Comparison of ENCODE assay signal across 22 mouse cellular contexts in genomic region chr12:109614416-109614815, GRCm38 (mm10). TPM values are rescaled to one million over a fixed set of nuclear protein-coding genes. Genes with fewer than 3 reads are reported as not detected.
A peak's percentile ranks its signal among the peaks of the same experiment; 100 is the strongest.
DNase-seq lines count a peak whose midpoint lies in the region; ATAC-seq and TF ChIP-seq lines count a peak whose summit lies in the region.
"Had no signal": no experiment of that assay in that cellular context is flagged by ENCODE, and none has a peak within 500 bp of the region (broad histone marks: within the 10 kb centered on the region; RNA-seq: fewer than 3 reads in every experiment).

No protein-coding gene starts in this region.

- H3K27ac ChIP-seq in forebrain, embryonic 10.5 days, result 0 out of 2 replicates have a peak overlapping the region, but pooled peaks have one; percentile 20
- H3K27ac ChIP-seq in forebrain, embryonic 13.5 days, result no peak overlapping the region
- no peak overlapping the region for H3K27ac ChIP-seq in kidney, postnatal 0 days
- H3K27ac ChIP-seq in kidney, embryonic 15.5 days, result no peak overlapping the region
- peak overlapping the region; percentile 5; the same call in 1 of the 2 replicates for H3K27ac ChIP-seq in limb, embryonic 15.5 days
- H3K27ac ChIP-seq: heart, adult 2 months; liver, embryonic 12.5 days; lung, embryonic 15.5 days had no signal

- H3K27me3 ChIP-seq in forebrain, embryonic 10.5 days (ENCODE audit: poor library complexity, severe bottlenecking), result peaks cover 35% of the 10 kb centered on the region
- peaks cover 5% of the 10 kb centered on the region; the same call in 1 of the 2 replicates for H3K27me3 ChIP-seq in forebrain, embryonic 13.5 days
- 0 out of 2 replicates have a peak, but pooled peaks cover 5% of the 10 kb centered on the region for H3K27me3 ChIP-seq in kidney, postnatal 0 days (ENCODE audit: insufficient read depth, low read length)
- H3K27me3 ChIP-seq in kidney, embryonic 15.5 days, result peaks cover 14% of the 10 kb centered on the region
- peaks cover 13% of the 10 kb centered on the region; the same call in 1 of the 2 replicates for H3K27me3 ChIP-seq in limb, embryonic 15.5 days
- H3K27me3 ChIP-seq: CH12.LX; lung, embryonic 15.5 days had no signal

- peaks cover 42% of the 10 kb centered on the region for H3K4me1 ChIP-seq in forebrain, embryonic 10.5 days
- H3K4me1 ChIP-seq in forebrain, embryonic 13.5 days, result peaks cover 15% of the 10 kb centered on the region
- H3K4me1 ChIP-seq in kidney, postnatal 0 days (replicated peaks; ENCODE audit: insufficient read depth, low read length), result no peaks in the 10 kb centered on the region
- H3K4me1 ChIP-seq in kidney, embryonic 15.5 days, result peaks cover 10% of the 10 kb centered on the region; the same call in 1 of the 2 replicates
- H3K4me1 ChIP-seq in limb, embryonic 15.5 days, result 0 out of 2 replicates have a peak, but pooled peaks cover 12% of the 10 kb centered on the region
- H3K4me1 ChIP-seq: liver, embryonic 12.5 days; lung, embryonic 15.5 days had no signal

- 57% methylated on average over 10 of the region's 10 CpGs for WGBS in forebrain, embryonic 10.5 days
- 49% methylated on average over 10 of the region's 10 CpGs for WGBS in forebrain, embryonic 13.5 days
- 25% methylated on average over 10 of the region's 10 CpGs for WGBS in kidney, postnatal 0 days
- 22% methylated on average over 10 of the region's 10 CpGs for WGBS in kidney, embryonic 15.5 days
- WGBS in limb, embryonic 15.5 days, result 25% methylated on average over 10 of the region's 10 CpGs

- H3K4me2 ChIP-seq in forebrain, embryonic 13.5 days, result no peak overlapping the region
- H3K4me2 ChIP-seq in kidney, postnatal 0 days (ENCODE audit: low read length), result no peak overlapping the region
- H3K4me2 ChIP-seq in kidney, embryonic 15.5 days, result no peak overlapping the region
- H3K4me2 ChIP-seq in limb, embryonic 15.5 days, result no peak overlapping the region
- H3K4me2 ChIP-seq: liver, embryonic 12.5 days; lung, embryonic 15.5 days had no signal

- peaks cover 35% of the 10 kb centered on the region for H3K9me3 ChIP-seq in forebrain, embryonic 10.5 days
- peaks cover 18% of the 10 kb centered on the region for H3K9me3 ChIP-seq in forebrain, embryonic 13.5 days (replicated peaks)
- H3K9me3 ChIP-seq in kidney, postnatal 0 days (replicated peaks; ENCODE audit: low read length), result no peaks in the 10 kb centered on the region
- no peaks in the 10 kb centered on the region for H3K9me3 ChIP-seq in kidney, embryonic 15.5 days (replicated peaks)
- no peaks in the 10 kb centered on the region for H3K9me3 ChIP-seq in limb, embryonic 15.5 days
- H3K9me3 ChIP-seq: liver, embryonic 12.5 days; lung, embryonic 15.5 days had no signal

- no peak overlapping the region; the same call in 1 of the 2 replicates for H3K4me3 ChIP-seq in forebrain, embryonic 10.5 days
- H3K4me3 ChIP-seq in forebrain, embryonic 13.5 days, result no peak overlapping the region
- no peak overlapping the region for H3K4me3 ChIP-seq in kidney, postnatal 0 days (replicated peaks; ENCODE audit: low read depth, low read length)
- H3K4me3 ChIP-seq in kidney, embryonic 15.5 days (replicated peaks), result no peak overlapping the region
- H3K4me3 ChIP-seq in limb, embryonic 15.5 days, result no peak overlapping the region
- H3K4me3 ChIP-seq: erythroblast, embryonic 14.5 days; heart, adult 2 months; liver, embryonic 12.5 days; lung, embryonic 15.5 days had no signal

- peaks cover 97% of the 10 kb centered on the region for H3K36me3 ChIP-seq in forebrain, embryonic 10.5 days (replicated peaks)
- H3K36me3 ChIP-seq in forebrain, embryonic 13.5 days (ENCODE audit: poor library complexity, severe bottlenecking), result peaks cover 44% of the 10 kb centered on the region
- no peaks in the 10 kb centered on the region for H3K36me3 ChIP-seq in kidney, postnatal 0 days (ENCODE audit: insufficient read depth, low read length)
- H3K36me3 ChIP-seq in kidney, embryonic 15.5 days, result peaks cover 19% of the 10 kb centered on the region
- H3K36me3 ChIP-seq in limb, embryonic 15.5 days, result peaks cover 50% of the 10 kb centered on the region

- no peak for DNase-seq in forebrain, embryonic 10.5 days (ENCODE audit: extremely low spot score, low spot score)
- peak; percentile 36 for DNase-seq in kidney, postnatal 0 days (ENCODE audit: low spot score)
- peak; percentile 46 for DNase-seq in embryo, embryonic 10.5 days (ENCODE audit: low spot score)
- DNase-seq in layer of hippocampus, postnatal 14 days (ENCODE audit: low spot score in 2 of 2), result no peak
- DNase-seq: adrenal gland, adult 8-10 months; cerebellum, adult 11-12 months; heart, adult 2 months; kidney, adult 8-10 months; kidney, postnatal 4 days; layer of hippocampus, postnatal 36 days; midbrain, embryonic 14.5 days; spleen, adult 18-20 months; thymus, postnatal 25 days had no signal

- peak; percentile 24; the same call in 1 of the 2 replicates for TF ChIP-seq CTCF in kidney, postnatal 0 days (IDR thresholded peaks at IDR 0.05; ENCODE audit: low read depth)

- H3K9ac ChIP-seq in forebrain, embryonic 13.5 days, result no peak overlapping the region
- H3K9ac ChIP-seq in kidney, postnatal 0 days (ENCODE audit: low read depth, low read length), result no peak overlapping the region
- H3K9ac ChIP-seq in kidney, embryonic 15.5 days, result no peak overlapping the region
- H3K9ac ChIP-seq in limb, embryonic 15.5 days, result no peak overlapping the region
- H3K9ac ChIP-seq: liver, embryonic 12.5 days; lung, embryonic 15.5 days had no signal

- no peak for ATAC-seq in forebrain, embryonic 13.5 days
- ATAC-seq in kidney, postnatal 0 days (replicated peaks; ENCODE audit: low FRiP score, low read depth), result no peak
- no peak for ATAC-seq in kidney, embryonic 15.5 days (replicated peaks; ENCODE audit: low FRiP score)
- ATAC-seq in limb, embryonic 15.5 days (ENCODE audit: insufficient number of reproducible peaks, low FRiP score, low TSS enrichment, low read depth), result no peak
- no peak for ATAC-seq in megakaryocyte, adult 5-6 weeks (ENCODE audit: poor library complexity, severe bottlenecking)
- ATAC-seq: liver, embryonic 12.5 days had no signal

RNA-seq across cellular contexts. Expression of gene Rtl1, which starts 14.3 kb away (rescaled TPM):
- 1.0 TPM in 2 replicates for polyA plus RNA-seq in forebrain, embryonic 10.5 days (2016; fragmentation: Nextera tagmentation; extraction: Ambion mirVana)
- polyA plus RNA-seq in forebrain, embryonic 13.5 days (2015; fragmentation: Nextera tagmentation; extraction: Ambion mirVana), result 0.99 and 1.5 TPM in 2 replicates
- polyA plus RNA-seq in kidney, postnatal 0 days (2015; fragmentation: Nextera tagmentation; extraction: Ambion mirVana), result 0.13 TPM in 2 replicates
- polyA plus RNA-seq in kidney, embryonic 15.5 days (2015; fragmentation: Nextera tagmentation; extraction: Ambion mirVana), result 0.68 and 0.97 TPM in 2 replicates
- 3.7 and 3.9 TPM in 2 replicates for polyA plus RNA-seq in limb, embryonic 15.5 days (2015; fragmentation: Nextera tagmentation; extraction: Ambion mirVana)
- not detected in 2 replicates for total RNA-seq in megakaryocyte, adult 5-6 weeks (2015)
- not detected in 2 replicates for total RNA-seq in megakaryocyte, adult 5-6 weeks (2017)
- under 1 TPM; 0.05 to 0.14 TPM for total RNA-seq in layer of hippocampus, postnatal 14 days (2021)
- total RNA-seq: CH12.LX; gastrocnemius, adult 8-10 months; heart, adult 2 months; layer of hippocampus, postnatal 36 days had no signal

Comparison
In these comparisons a context has a peak if more than half of its experiments do, and no peak if none do; other contexts are left out.
1. H3K27ac ChIP-seq: peak in forebrain, embryonic 10.5 days (single experiment) and limb, embryonic 15.5 days (single experiment); none in forebrain, embryonic 13.5 days (single experiment), kidney, postnatal 0 days (single experiment) and kidney, embryonic 15.5 days (single experiment).
2. DNase-seq: peak in kidney, postnatal 0 days (single experiment) and embryo, embryonic 10.5 days (single experiment); none in forebrain, embryonic 10.5 days (single experiment) and layer of hippocampus, postnatal 14 days (0 of 2).